Mouse (Mus musculus): ENCODE results near the gene Afap1.
A peak's percentile ranks its signal among the peaks of the same experiment; 100 is the strongest.

The Afap1 gene

GRCm38 (mm10) chr5:35972739-35973138, 79.6 kb downstream of the Afap1 start:
- no peak for DNase-seq (ENCODE audit: low read depth, low spot score)

GRCm38 (mm10) chr5:35973800-35974199, 80.7 kb downstream of the Afap1 start:
- no peak for DNase-seq (ENCODE audit: low read depth, low spot score)

GRCm38 (mm10) chr5:35974265-35974664, 81.1 kb downstream of the Afap1 start:
- DNase-seq (ENCODE audit: low read depth, low spot score), result no peak

DNA sequence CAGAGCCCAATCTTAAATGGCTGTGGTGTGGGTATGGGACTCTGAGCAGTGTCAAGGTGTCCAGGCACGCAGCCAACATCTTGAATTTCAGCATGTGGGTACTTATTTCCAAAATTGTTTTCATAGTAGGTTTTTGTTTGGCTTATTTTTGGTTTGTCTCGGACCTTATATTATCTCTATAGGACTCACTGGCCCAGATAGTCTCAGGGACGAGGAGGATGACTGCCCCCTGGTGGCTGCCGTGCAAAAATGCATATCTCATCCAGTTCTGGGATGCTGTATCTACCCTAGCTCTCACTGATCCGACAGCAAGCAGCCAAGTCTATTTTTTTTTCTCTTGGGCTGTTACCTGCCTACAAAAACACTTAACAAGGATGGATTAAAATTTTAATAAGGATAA, 82.6 kb downstream of the Afap1 start:
- peak; percentile 71 for DNase-seq (ENCODE audit: low read depth, low spot score)

DNA sequence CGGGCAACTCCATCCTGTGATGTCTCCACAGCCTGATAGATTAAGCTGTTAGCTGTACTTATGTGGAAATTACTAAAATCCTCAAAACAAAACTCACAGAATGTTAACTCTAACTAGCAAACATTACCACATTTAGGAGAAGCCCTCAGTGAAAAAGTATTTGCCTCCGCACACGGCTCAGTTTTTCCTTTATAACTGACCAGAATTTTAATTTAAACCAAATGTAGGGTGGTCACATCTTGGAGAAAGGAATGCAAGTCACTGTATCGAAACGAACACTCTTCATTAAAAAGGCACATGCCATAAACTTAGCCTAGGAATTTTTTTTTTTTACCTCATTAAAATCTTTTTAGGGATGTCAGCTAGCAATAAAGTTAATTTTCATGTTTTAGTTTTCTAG, 87.4 kb downstream of the Afap1 start:
- DNase-seq (ENCODE audit: low read depth, low spot score), result no peak

DNA sequence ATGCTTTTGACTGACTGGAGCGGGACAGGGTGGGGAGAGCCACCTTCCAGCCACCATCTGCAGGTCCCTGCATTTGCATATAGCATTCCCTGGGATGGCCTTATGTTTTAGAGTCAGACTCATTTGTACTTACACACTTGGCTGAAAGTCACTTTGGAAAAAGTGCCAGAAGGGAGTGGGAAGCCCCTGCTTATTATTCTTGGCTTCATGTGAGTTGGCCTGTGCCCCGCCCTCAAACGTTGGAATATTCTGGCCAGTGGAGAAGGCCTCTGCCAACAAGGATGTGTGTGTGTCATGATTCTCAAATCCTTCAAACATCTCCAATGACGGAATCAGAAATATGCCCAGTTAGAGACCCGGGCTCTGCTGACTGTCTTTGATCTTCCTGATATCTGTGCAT, 88.2 kb downstream of the Afap1 start:
- no peak for DNase-seq (ENCODE audit: low read depth, low spot score)

DNA sequence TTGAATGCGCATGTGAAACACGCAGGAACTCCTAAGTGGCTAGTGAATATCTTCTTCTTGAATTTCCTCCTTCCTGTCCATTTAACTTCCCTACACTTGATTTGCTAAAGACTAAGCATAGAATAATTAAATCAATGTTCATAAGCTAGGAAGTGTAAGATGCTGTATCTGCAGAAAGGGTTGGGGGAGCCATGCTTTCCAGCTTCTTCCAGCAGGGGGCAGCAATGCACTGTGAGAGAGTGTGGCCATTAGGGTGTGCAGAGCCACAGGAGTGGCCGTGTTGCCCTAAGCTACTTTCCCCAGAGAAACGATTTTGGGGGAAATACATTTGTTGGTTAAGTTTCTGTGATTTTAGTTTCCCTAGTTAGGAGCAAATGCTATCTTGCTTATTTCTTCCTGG, 88.9 kb downstream of the Afap1 start:
- peak; percentile 70 for DNase-seq (ENCODE audit: low read depth, low spot score)

GRCm38 (mm10) chr5:35985611-35986010, 92.5 kb downstream of the Afap1 start:
- DNase-seq (ENCODE audit: low read depth, low spot score), result no peak

- no peak for DNase-seq (ENCODE audit: low read depth, low spot score)
These were observed 95.0 kb downstream of the Afap1 start for GRCm38 (mm10) chr5:35988085-35988484.

- DNase-seq (ENCODE audit: low read depth, low spot score), result peak; percentile 50
These were observed 96.4 kb downstream of the Afap1 start for GRCm38 (mm10) chr5:35989506-35989905.

- DNase-seq (ENCODE audit: low read depth, low spot score), result peak; percentile 73
These were observed 97.0 kb downstream of the Afap1 start for GRCm38 (mm10) chr5:35989986-35990735.

DNA sequence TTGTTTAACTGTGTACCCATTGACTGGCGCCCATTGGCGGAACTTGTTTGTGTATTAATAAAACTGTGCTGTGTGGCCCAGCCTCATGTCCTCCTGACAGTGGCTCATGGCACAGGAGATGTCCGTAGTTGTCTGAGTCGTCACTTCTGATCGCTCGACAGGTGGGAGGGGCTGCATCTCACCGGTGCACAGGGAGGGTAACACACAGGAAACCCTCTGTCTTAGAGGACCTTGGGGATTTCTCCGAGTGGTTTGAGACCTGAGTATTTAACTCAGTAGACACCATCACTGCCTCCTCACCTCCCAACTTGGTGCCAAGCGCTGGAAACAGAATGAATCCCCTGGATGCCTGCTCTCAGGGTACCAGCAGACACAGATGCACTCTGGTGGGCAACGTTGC, 110.7 kb downstream of the Afap1 start:
- no peak for DNase-seq (ENCODE audit: low read depth, low spot score)

DNA sequence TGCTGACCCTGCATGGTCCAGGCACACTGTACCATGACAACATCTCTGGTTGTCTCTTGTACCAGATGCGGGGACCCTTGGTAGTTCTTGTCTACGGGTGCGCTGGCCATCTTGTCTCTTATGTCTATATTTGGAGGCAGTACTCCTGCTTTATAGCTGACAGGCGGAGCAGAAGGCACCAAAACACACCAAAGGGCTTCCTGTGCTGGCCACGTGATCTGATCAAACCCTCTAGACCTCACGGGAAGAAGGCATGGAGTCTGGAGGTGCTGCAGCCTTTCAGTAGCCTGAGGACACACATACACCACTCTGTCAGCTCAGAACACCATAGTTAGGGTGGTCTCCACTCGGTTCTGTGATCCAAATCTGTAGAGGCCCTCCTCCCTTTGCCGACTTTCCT, 113.0 kb downstream of the Afap1 start:
- DNase-seq (ENCODE audit: low read depth, low spot score), result no peak

DNA sequence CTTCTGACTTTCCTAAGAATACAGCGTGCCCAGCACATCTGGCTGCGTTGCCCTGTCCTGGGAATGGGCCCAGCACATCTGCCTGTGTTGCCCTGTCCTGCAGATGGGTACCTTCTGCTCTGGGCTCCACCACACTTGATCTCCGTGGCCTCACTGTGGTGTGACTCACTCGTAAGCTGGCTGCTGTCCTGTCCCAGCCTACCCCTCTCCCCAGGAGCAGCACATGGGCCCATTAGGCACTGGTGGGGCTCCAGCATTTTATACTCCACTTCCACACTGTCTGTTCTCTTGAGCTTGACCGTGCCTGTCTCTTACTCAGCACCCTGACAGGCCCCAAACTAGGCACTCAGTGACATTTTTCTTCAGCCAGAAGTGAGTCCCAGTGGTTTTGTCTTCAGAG, 113.5 kb downstream of the Afap1 start:
- DNase-seq (ENCODE audit: low read depth, low spot score), result no peak

GRCm38 (mm10) chr5:36007649-36008048, 114.5 kb downstream of the Afap1 start:
- DNase-seq (ENCODE audit: low read depth, low spot score), result no peak

DNA sequence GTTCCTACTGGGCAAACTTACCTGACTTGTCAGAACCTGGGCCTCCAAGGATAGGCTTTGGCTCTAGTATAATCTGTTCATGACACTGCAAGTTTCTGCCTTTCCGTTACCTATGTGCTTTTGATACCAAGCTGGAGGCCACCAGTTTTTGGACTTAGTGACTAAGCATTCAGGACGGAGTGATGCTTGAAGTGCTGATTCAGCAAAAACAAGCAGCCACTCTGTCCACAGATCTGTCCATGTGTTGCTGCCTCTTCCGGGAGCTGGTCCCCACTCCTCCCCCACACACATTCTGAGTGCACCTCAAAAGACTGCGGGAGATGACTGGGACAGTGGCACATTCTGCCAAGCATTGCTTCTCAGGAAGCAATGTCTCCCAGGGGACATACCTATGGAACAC, 116.3 kb downstream of the Afap1 start:
- DNase-seq (ENCODE audit: low read depth, low spot score), result no peak

- DNase-seq (ENCODE audit: low read depth, low spot score), result peak; percentile 72
These were observed 125.2 kb downstream of the Afap1 start for GRCm38 (mm10) chr5:36018366-36018765.

DNA sequence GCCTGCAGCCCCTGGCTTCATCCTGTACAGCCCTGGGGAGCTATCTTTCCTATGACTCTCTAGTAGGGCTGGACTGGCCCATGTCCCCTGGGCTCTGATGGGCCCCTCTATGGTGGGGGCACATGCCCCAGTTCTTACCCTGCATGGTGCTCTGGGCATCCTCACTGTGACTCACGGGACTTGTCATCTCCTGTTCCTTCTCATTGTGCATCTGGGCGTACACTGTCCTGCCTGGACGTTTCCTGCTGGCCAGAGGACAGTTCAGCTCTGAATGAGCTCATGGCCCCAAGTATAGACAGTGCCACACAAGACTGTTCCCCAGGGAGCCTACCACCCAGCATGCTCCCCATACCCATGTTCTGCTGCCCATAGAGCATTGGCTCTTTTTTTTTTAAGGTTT, 128.0 kb downstream of the Afap1 start:
- no peak for DNase-seq (ENCODE audit: low read depth, low spot score)

GRCm38 (mm10) chr5:36022361-36022760, 129.2 kb downstream of the Afap1 start:
- peak; percentile 15 for DNase-seq (ENCODE audit: low read depth, low spot score)

- no peak for DNase-seq (ENCODE audit: low read depth, low spot score)
These were observed 131.0 kb downstream of the Afap1 start for GRCm38 (mm10) chr5:36024003-36024685.

GRCm38 (mm10) chr5:36025076-36025475, 132.0 kb downstream of the Afap1 start:
- DNase-seq (ENCODE audit: low read depth, low spot score), result no peak

DNA sequence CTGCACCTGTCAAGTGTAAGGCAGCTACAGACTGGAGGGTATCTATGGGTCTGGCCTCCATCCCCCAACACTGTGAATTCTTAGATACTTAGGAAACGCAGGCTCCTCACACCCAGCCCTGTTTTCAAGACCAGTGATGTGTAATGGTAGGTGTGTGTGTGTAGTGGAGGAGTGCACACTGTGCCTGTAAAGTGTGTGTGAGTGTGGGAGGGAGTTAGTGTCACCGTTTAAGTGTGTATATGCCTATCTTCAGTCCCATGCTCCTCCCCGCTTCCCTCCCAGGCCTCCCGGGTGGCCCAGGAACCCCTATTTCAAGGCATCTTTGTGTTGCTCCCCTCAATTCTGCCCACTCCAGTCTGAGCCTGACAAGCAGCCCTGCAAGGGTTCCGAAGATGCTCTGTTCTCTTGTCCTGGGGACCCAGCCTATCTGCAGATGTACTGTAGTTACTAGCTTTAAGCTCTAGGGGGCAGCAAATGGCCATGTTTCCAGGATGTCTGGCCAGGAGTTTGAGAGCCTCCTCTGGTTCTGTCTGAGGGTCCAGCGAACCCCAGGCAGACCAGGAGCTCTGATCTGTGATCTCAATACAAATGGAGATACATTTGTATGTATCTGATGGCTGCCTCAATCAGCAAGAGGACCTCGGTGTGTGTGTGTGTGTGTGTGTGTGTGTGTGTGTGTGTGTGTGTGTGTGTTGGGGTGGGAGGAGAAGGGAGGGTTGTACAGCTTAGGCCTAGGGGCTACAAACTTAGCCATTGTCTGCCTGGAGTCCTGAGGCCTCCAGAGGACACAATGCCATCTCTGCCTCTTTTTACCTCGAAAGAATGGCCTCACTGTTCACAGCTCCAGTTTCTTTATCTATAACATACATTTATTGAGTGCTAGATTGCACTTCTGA, 140.7 kb downstream of the Afap1 start:
- DNase-seq (ENCODE audit: low read depth, low spot score), result peak; percentile 67

Data from R1 (cell line).